Mouse (Mus musculus): ENCODE data around the gene Dusp22.

GRCm38 (mm10) chr13:30755577-30755976 lies 95.8 kb downstream of the Dusp22 start:
- TF ChIP-seq HCFC1 (IDR thresholded peaks at IDR 0.05; ENCODE audit: borderline replicate concordance, insufficient read depth, low read length) (no peak), CHD2 (IDR thresholded peaks at IDR 0.05; ENCODE audit: low read depth, low read length) (no peak), ZC3H11A (IDR thresholded peaks at IDR 0.05; ENCODE audit: borderline replicate concordance, low read depth, low read length) (no peak), ZNF384 (IDR thresholded peaks at IDR 0.05; ENCODE audit: low read depth, low read length) (no peak), MAFK (IDR thresholded peaks at IDR 0.05; ENCODE audit: insufficient read depth, low read depth, low read length) (no peak)

Data from ES-E14 (cell line).